Comparison of ENCODE assay signal across 14 mouse cellular contexts in the genomic region with DNA sequence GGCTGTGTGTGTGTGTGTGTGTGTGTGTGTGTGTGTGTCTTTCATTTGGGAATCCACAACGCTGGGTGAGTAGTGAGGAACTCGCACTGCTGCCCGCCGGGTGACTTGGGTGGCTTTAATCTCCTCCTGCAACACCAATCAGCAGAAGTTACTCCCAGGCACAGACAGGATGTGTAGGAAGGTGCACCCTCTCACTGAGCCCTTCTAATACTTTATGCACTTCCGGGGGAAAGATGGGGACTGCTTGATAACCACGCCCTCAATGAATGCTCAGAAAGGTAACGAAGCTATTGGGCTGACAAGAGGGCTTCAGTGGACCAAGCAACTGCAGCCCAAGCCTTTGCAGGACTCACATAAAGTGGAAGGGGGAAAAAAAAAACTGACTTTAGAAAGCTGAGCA.
DNase-seq lines count a peak whose midpoint lies in the region; ATAC-seq and TF ChIP-seq lines count a peak whose summit lies in the region.
"Had no signal": no experiment of that assay in that cellular context is flagged by ENCODE, and none has a peak within 500 bp of the region (broad histone marks: within the 10 kb centered on the region; RNA-seq: fewer than 3 reads in every experiment).

No protein-coding gene starts in this region.

- H3K27ac ChIP-seq in heart, embryonic 13.5 days (replicated peaks) = no peak overlapping the region
- peak overlapping the region; percentile 61 for H3K27ac ChIP-seq in olfactory bulb, adult 2 months (ENCODE audit: insufficient read depth, low read depth, low read length)
- H3K27ac ChIP-seq in kidney, embryonic 14.5 days (ENCODE audit: low read depth, low read length) = no peak overlapping the region
- H3K27ac ChIP-seq: embryonic facial prominence, embryonic 15.5 days; neural tube, embryonic 15.5 days had no signal

- no peak overlapping the region for H3K9ac ChIP-seq in heart, embryonic 13.5 days
- H3K9ac ChIP-seq in kidney, embryonic 14.5 days (ENCODE audit: low read depth, low read length) = no peak overlapping the region
- H3K9ac ChIP-seq: embryonic facial prominence, embryonic 15.5 days; neural tube, embryonic 15.5 days had no signal

- no peak for ATAC-seq in heart, embryonic 13.5 days (ENCODE audit: extremely low read depth, insufficient number of reproducible peaks, low FRiP score, low TSS enrichment)
- peak; percentile 94 for ATAC-seq in activated CD4-positive, CD25-positive, alpha-beta regulatory T cell, adult 4 months
- ATAC-seq in kidney, embryonic 14.5 days (ENCODE audit: low FRiP score, low TSS enrichment) = no peak
- ATAC-seq: hindbrain, embryonic 16.5 days had no signal

- H3K4me2 ChIP-seq in heart, embryonic 13.5 days = peak overlapping the region; percentile 1; the same call in 1 of the 2 replicates
- H3K4me2 ChIP-seq in kidney, embryonic 14.5 days (replicated peaks; ENCODE audit: low read depth, low read length) = no peak overlapping the region
- H3K4me2 ChIP-seq: embryonic facial prominence, embryonic 15.5 days; neural tube, embryonic 15.5 days had no signal

- H3K4me3 ChIP-seq in heart, embryonic 13.5 days = no peak overlapping the region
- no peak overlapping the region for H3K4me3 ChIP-seq in olfactory bulb, adult 2 months (ENCODE audit: insufficient read depth, low read depth, low read length)
- no peak overlapping the region for H3K4me3 ChIP-seq in kidney, embryonic 14.5 days (ENCODE audit: low read length)
- H3K4me3 ChIP-seq: embryonic facial prominence, embryonic 15.5 days; neural tube, embryonic 15.5 days had no signal

- no peak for TF ChIP-seq CTCF in olfactory bulb, adult 2 months (IDR thresholded peaks at IDR 0.05; ENCODE audit: insufficient read depth, low read depth, low read length)

- peaks cover 32% of the 10 kb centered on the region for H3K4me1 ChIP-seq in heart, embryonic 13.5 days
- peaks cover 17% of the 10 kb centered on the region for H3K4me1 ChIP-seq in olfactory bulb, adult 2 months (ENCODE audit: control insufficient read depth, insufficient read depth, low read length)
- H3K4me1 ChIP-seq in kidney, embryonic 14.5 days (ENCODE audit: control insufficient read depth, insufficient read depth, low read length) = 0 out of 2 replicates have a peak, but pooled peaks cover 3% of the 10 kb centered on the region

- WGBS in heart, embryonic 13.5 days = 60% methylated on average over 7 of the region's 7 CpGs
- 67% methylated on average over 7 of the region's 7 CpGs for WGBS in olfactory bulb, adult 2 months
- 81% methylated on average over 7 of the region's 7 CpGs for WGBS in kidney, embryonic 14.5 days

- intact Hi-C loops in left cerebral cortex, postnatal 10 days (cut with DNase I) = no loop called here

- H3K9me3 ChIP-seq in heart, embryonic 13.5 days = no peaks in the 10 kb centered on the region
- H3K9me3 ChIP-seq in kidney, embryonic 14.5 days (ENCODE audit: control insufficient read depth, low read length) = no peaks in the 10 kb centered on the region
- H3K9me3 ChIP-seq: embryonic facial prominence, embryonic 15.5 days; neural tube, embryonic 15.5 days had no signal

- no peak for TF ChIP-seq POLR2A in olfactory bulb, adult 2 months (IDR thresholded peaks at IDR 0.05; ENCODE audit: insufficient read depth, low read depth, low read length)

- no peak for DNase-seq in heart, adult 9 months (ENCODE audit: low spot score in 2 of 2)
- DNase-seq in CD4-positive, CD25-positive, alpha-beta regulatory T cell, adult 2 months (ENCODE audit: low read depth, low spot score) = peak; percentile 78
- no peak for DNase-seq in Muller cell, postnatal 12 days (ENCODE audit: inconsistent ontology term)
- no peak for DNase-seq in left cerebral cortex, postnatal 10 days (ENCODE audit: extremely low spot score in 1 of 2, low spot score in 2 of 2)
- DNase-seq: cerebellum, adult 18-20 months; gastrocnemius, postnatal 25 days; kidney, adult 2 months had no signal

- no peaks in the 10 kb centered on the region for H3K36me3 ChIP-seq in heart, embryonic 13.5 days
- H3K36me3 ChIP-seq in kidney, embryonic 14.5 days (ENCODE audit: control insufficient read depth, insufficient read depth, low read length) = no peaks in the 10 kb centered on the region
- H3K36me3 ChIP-seq: embryonic facial prominence, embryonic 15.5 days; neural tube, embryonic 15.5 days had no signal

- H3K27me3 ChIP-seq in heart, embryonic 13.5 days (replicated peaks) = no peaks in the 10 kb centered on the region
- no peaks in the 10 kb centered on the region for H3K27me3 ChIP-seq in kidney, embryonic 14.5 days (ENCODE audit: control insufficient read depth, insufficient read depth, low read length)
- H3K27me3 ChIP-seq: embryonic facial prominence, embryonic 15.5 days; neural tube, embryonic 15.5 days had no signal
